Mouse (Mus musculus): ENCODE measurements at regions not wholly inside any gene's neighbourhood (a gene's known extent, or its start where the extent isn't known, plus 50 kb on each side); places are given as distances from the start of the nearest gene placed in this dataset.

DNA sequence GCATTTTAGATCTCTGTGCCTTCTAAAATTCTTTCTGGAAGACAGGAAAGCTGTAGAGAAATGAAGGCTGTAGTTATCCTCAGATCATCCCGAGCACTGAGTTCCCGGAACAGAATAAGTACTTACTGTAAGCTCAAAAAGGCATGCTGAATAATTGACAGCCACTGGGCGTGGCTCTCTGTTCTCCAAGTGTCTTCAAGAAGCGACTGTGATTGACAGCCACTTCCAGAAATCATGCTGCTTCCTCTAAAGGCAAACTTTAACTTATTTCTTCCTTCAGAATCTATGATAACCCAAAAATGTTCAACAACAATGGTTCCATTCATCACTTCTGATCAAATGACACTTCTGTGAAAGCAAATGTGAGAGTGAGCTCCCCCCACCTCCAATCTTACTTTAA lies 870.3 kb upstream of the Pou3f3 start:
- no peak overlapping the region for H3K9ac ChIP-seq (ENCODE audit: low read depth, low read length)
- no peak overlapping the region for H3K4me3 ChIP-seq (replicated peaks; ENCODE audit: low read depth, low read length)
- H3K27me3 ChIP-seq (ENCODE audit: insufficient read depth, low read length), result no peaks in the 10 kb centered on the region
- no peak for ATAC-seq (replicated peaks; ENCODE audit: low FRiP score, low read depth)
- no peak for TF ChIP-seq CTCF (IDR thresholded peaks at IDR 0.05; ENCODE audit: low read depth)
- H3K4me1 ChIP-seq (replicated peaks; ENCODE audit: insufficient read depth, low read length), result no peaks in the 10 kb centered on the region
- WGBS, result 87% methylated on average over 4 of the region's 4 CpGs
- H3K27ac ChIP-seq, result no peak overlapping the region
- H3K9me3 ChIP-seq (replicated peaks; ENCODE audit: low read length), result no peaks in the 10 kb centered on the region
- H3K36me3 ChIP-seq (ENCODE audit: insufficient read depth, low read length), result no peaks in the 10 kb centered on the region
- DNase-seq (ENCODE audit: low spot score), result no peak
- H3K4me2 ChIP-seq (ENCODE audit: low read length), result no peak overlapping the region

DNA sequence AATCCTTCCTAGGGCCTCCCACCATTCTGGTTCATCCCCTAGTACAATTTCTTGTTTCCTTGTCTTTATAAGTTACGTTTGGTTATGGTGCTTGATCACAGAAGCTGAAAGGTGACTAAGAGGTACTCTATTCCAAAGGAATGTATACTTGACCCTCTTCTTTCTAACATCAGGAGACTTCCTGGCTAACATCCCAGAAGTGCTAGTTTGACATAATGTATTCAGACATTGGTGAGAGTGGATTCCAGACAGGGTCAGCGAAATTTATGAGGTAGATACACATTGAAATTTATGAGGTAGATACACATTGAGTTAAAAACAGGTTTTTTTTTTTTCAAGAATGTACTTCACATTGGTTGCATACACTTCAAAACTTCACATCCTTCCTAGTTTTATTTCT lies 863.9 kb upstream of the Pou3f3 start:
- ATAC-seq (replicated peaks; ENCODE audit: low FRiP score, low read depth) (no peak), DNase-seq (ENCODE audit: low spot score) (peak; percentile 52)
- Histone ChIP-seq H3K9me3 (replicated peaks; ENCODE audit: low read length) (no peaks in the 10 kb centered on the region), H3K36me3 (ENCODE audit: insufficient read depth, low read length) (no peaks in the 10 kb centered on the region), H3K27me3 (ENCODE audit: insufficient read depth, low read length) (no peaks in the 10 kb centered on the region), H3K27ac (no peak overlapping the region), H3K4me2 (ENCODE audit: low read length) (no peak overlapping the region), H3K4me1 (replicated peaks; ENCODE audit: insufficient read depth, low read length) (no peaks in the 10 kb centered on the region), H3K4me3 (replicated peaks; ENCODE audit: low read depth, low read length) (no peak overlapping the region), H3K9ac (ENCODE audit: low read depth, low read length) (no peak overlapping the region)
- no peak for TF ChIP-seq CTCF (IDR thresholded peaks at IDR 0.05; ENCODE audit: low read depth)
- WGBS, result 18% methylated on average over 2 of the region's 2 CpGs

All from kidney, postnatal 0 days (tissue).